Mouse (Mus musculus) liver, adult (tissue): ENCODE results near the gene Vmn1r198.

ENCODE experiments used
- GATA4 ChIP-seq: IDR thresholded peaks from 2 replicates; pipeline ENCODE4 v1.6.1; 2014; ENCODE audit warnings: mild to moderate bottlenecking, low read length; ENCODE audit not compliant: insufficient replicate concordance

Vmn1r198 gene

DNA sequence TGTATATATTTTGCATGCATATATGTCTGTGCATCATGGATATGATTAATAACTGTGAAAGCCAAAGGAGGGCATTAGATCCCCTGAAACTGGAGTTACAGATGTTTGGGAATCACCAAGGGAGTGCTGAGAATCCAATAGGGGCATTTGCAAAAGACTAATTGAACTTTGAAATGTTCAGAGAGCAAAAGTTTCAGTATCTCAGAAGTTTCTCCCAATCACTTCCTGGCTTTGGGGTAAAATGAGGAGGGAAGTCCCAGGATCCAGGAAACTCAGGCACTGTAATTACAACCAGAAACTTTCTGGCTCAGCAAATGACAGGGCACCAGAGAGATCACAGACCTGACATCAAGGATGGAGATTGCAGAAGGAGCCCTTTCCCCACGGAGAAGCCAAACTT, at the start of gene Vmn1r198:
Gene Vmn1r198, plus strand, starts transcription at position 301 of the 400 bp plus-strand sequence.
- no peak for TF ChIP-seq GATA4

DNA sequence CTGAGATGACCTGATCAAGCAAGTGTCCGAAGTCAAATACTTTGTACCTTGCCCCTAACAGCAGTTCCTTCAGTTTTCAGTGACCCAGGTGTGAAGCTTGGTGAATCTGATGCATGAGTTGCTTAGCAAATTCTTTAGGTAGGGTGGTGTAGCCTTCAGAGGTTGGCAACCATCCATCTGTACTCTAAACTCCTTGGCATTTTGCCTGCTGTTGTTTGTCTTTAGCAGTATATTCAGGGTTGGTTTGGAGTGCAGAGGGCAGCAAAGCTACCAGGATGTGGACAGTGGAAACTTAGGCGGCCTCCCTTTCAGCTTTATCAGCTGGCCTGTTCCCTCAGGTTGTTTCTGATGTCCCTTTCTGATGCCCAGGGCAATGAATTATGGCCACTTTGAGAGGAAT, 34.8 kb upstream of the Vmn1r198 start:
- TF ChIP-seq GATA4 = no peak

DNA sequence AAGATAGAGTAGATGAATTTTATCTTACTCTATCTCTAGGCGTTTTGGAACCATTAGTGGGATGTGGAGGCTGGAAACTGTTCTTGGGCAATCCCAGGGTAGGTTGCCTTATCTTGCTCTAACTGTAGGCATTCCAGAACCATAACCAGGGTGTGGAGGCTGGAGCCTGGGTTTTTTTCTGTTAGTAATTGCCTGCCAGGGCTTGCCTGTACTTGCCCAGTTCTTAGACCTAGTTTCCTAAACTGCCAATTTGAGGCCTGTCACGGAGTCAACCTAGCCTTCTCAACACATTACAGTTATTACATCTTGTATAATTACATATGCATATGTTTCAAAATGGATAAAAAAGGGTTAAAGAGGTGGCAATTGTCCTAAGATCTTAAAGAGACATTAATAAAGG, 32.8 kb upstream of the Vmn1r198 start:
- no peak for TF ChIP-seq GATA4

GRCm38 (mm10) chr13:22320091-22320490, 30.1 kb upstream of the Vmn1r198 start:
- no peak for TF ChIP-seq GATA4

DNA sequence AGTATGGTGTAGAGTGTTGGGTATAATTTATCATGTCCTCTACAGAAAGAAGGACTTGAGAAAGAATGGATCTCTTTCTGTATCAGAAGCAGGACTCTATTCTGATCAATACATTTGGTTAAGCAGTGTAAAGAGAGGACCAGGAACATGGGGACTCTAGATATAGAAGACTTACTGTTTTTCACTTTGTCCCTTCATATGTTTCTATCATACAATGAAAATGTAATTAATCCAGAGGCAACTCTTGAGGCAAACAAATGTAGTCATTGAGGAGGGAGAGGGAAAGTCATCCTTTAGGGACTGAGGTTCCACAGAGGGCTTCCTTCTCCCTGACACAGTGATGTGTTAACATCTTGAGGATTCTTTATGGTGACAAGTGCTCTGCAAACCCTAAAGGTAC, 25.9 kb upstream of the Vmn1r198 start, which contains the start of gene Vmn1r197:
Gene Vmn1r197, plus strand, starts transcription at position 301 of the 400 bp plus-strand sequence.
- TF ChIP-seq GATA4 = no peak

- no peak for TF ChIP-seq GATA4
Observed at GRCm38 (mm10) chr13:22333269-22333668, 16.9 kb upstream of the Vmn1r198 start.

- no peak for TF ChIP-seq GATA4
Observed at GRCm38 (mm10) chr13:22335565-22335964, 14.6 kb upstream of the Vmn1r198 start.

DNA sequence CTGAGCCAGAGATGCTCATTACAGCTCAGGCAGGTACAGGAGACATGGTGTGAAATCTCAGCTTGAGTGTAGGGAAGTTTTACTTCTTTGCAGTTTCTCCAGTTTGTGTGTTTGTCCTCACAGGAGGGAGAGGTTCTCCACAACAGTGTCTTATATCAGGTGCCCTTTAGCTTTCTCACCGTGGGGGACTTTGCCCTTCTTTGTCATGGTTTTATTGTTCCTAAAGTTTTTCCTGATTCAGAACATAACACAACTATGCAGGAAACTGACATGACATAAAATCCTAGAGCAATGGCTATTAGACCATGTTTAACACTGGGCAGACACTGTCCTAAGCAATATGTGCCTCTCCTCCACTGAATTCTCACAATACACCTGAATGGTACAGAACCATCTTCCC, 649 bp downstream of the Vmn1r198 start:
- no peak for TF ChIP-seq GATA4

DNA sequence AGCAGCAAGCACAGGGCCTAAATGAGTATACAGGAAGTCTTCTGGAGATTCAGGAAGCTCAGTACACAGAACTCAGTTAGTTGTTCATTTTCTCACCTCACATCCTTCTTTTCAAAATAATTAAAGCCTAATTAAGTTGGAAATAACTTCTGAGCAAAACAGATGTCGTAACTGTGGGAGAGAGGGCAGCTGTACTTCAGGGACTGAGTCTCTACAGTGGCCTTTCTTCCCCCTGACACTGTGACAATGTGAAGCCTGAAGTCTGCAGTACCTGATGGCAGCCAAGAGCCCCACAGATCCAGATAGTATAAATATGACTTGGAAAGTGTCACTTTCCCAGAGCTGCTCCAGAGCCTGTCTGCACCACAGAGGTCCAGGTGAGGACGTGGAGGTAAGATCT, 29.4 kb downstream of the Vmn1r198 start, which contains the start of gene Vmn1r199:
Gene Vmn1r199, plus strand, starts transcription at position 301 of the 400 bp plus-strand sequence.
- no peak for TF ChIP-seq GATA4

DNA sequence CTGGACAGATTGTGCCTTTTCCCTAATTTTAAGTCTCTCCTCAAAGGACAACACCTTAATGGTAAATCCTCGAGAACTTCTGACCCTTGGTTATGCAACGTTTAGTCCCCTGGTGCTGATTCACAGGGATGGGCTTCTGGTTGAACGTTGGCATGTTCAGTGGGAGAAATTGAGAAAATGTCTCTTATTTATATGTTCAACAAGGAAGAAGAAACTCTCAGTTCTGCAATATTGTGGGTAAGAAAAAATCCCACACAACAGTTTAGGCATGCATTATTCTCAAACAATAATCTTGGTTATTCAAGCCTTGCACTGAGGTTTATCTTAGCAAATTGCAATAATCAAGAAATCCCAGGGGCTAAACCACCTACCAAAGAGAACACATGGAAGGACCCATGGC, 33.2 kb downstream of the Vmn1r198 start:
- TF ChIP-seq GATA4 = no peak

GRCm38 (mm10) chr13:22387050-22387449, 36.9 kb downstream of the Vmn1r198 start:
- TF ChIP-seq GATA4 = no peak

DNA sequence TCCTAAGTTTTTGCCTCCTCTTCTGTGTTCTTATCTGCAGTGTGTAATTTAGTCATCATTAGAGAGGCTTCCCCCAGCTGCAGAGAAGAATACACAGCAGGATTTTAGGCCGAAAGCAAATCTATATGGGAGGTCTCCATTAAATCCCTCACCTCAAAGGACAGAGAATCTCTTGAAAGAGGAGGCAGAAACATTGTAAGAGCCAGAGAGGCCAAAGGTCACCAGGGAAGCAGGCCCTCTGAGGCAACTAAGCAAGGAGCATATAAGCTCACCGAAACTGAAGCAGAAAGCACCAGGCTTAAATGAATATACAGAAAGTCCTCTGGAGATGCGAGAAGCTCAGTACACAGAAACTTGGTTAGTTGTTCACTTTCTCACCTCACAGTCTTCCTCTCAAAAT, 39.9 kb downstream of the Vmn1r198 start, which contains the start of gene Vmn1r200:
Gene Vmn1r200, plus strand, starts transcription at position 301 of the 400 bp plus-strand sequence.
- TF ChIP-seq GATA4 = no peak

- TF ChIP-seq GATA4 = no peak
Observed at GRCm38 (mm10) chr13:22402978-22403377, 52.8 kb downstream of the Vmn1r198 start.
